Mouse (Mus musculus): ENCODE measurements around the gene Zhx3. TPM values are rescaled to one million over a fixed set of nuclear protein-coding genes. Genes with fewer than 3 reads are reported as not detected.

The Zhx3 gene
- polyA plus RNA-seq, 1 experiment from 2014 or later: 15.5 TPM

- Histone ChIP-seq H3K9ac (replicated peaks; ENCODE audit: low read depth, low read length) (no peak overlapping the region), H3K4me2 (ENCODE audit: low read depth, low read length) (no peak overlapping the region), H3K4me1 (ENCODE audit: control insufficient read depth, insufficient read depth, low read length) (no peaks in the 10 kb centered on the region), H3K36me3 (ENCODE audit: control insufficient read depth, insufficient read depth, low read length) (no peaks in the 10 kb centered on the region), H3K9me3 (ENCODE audit: control insufficient read depth, low read length) (no peaks in the 10 kb centered on the region), H3K27me3 (ENCODE audit: control insufficient read depth, insufficient read depth, low read length) (no peaks in the 10 kb centered on the region), H3K4me3 (ENCODE audit: low read depth, low read length) (no peak overlapping the region), H3K27ac (ENCODE audit: low read depth, low read length) (no peak overlapping the region)
- WGBS: 86% methylated on average over 3 of the region's 3 CpGs
- no peak for ATAC-seq (ENCODE audit: low read depth)
These were observed 23.1 kb downstream of the Zhx3 start for GRCm38 (mm10) chr2:160849617-160850240.

GRCm38 (mm10) chr2:160848186-160848585 is 24.6 kb downstream of the Zhx3 start:
- WGBS: 94% methylated on average over 2 of the region's 2 CpGs

GRCm38 (mm10) chr2:160847664-160848063 is 25.1 kb downstream of the Zhx3 start:
- Histone ChIP-seq H3K36me3 (ENCODE audit: control insufficient read depth, insufficient read depth, low read length) (no peaks in the 10 kb centered on the region), H3K9ac (replicated peaks; ENCODE audit: low read depth, low read length) (no peak overlapping the region), H3K27ac (ENCODE audit: low read depth, low read length) (no peak overlapping the region), H3K4me3 (ENCODE audit: low read depth, low read length) (no peak overlapping the region), H3K4me1 (ENCODE audit: control insufficient read depth, insufficient read depth, low read length) (no peaks in the 10 kb centered on the region), H3K27me3 (ENCODE audit: control insufficient read depth, insufficient read depth, low read length) (no peaks in the 10 kb centered on the region), H3K4me2 (ENCODE audit: low read depth, low read length) (no peak overlapping the region), H3K9me3 (ENCODE audit: control insufficient read depth, low read length) (no peaks in the 10 kb centered on the region)
- 91% methylated on average over 1 of the region's 1 CpGs for WGBS
- no peak for ATAC-seq (ENCODE audit: low read depth)

More at GRCm38 (mm10) chr2:160848186-160848585, 24.6 kb downstream of the Zhx3 start:
- no peak overlapping the region for H3K9ac ChIP-seq (replicated peaks; ENCODE audit: low read depth, low read length)
- H3K9me3 ChIP-seq (ENCODE audit: control insufficient read depth, low read length): no peaks in the 10 kb centered on the region
- no peaks in the 10 kb centered on the region for H3K4me1 ChIP-seq (ENCODE audit: control insufficient read depth, insufficient read depth, low read length)
- no peak for ATAC-seq (ENCODE audit: low read depth)
- no peaks in the 10 kb centered on the region for H3K27me3 ChIP-seq (ENCODE audit: control insufficient read depth, insufficient read depth, low read length)
- no peak overlapping the region for H3K4me2 ChIP-seq (ENCODE audit: low read depth, low read length)
- H3K36me3 ChIP-seq (ENCODE audit: control insufficient read depth, insufficient read depth, low read length): no peaks in the 10 kb centered on the region
- no peak overlapping the region for H3K27ac ChIP-seq (ENCODE audit: low read depth, low read length)
- no peak overlapping the region for H3K4me3 ChIP-seq (ENCODE audit: low read depth, low read length)

GRCm38 (mm10) chr2:160840838-160841237 is 32.0 kb downstream of the Zhx3 start:
- Histone ChIP-seq H3K9ac (replicated peaks; ENCODE audit: low read depth, low read length) (no peak overlapping the region), H3K9me3 (ENCODE audit: control insufficient read depth, low read length) (no peaks in the 10 kb centered on the region), H3K4me2 (ENCODE audit: low read depth, low read length) (no peak overlapping the region), H3K27ac (ENCODE audit: low read depth, low read length) (no peak overlapping the region), H3K27me3 (ENCODE audit: control insufficient read depth, insufficient read depth, low read length) (no peaks in the 10 kb centered on the region), H3K36me3 (ENCODE audit: control insufficient read depth, insufficient read depth, low read length) (no peaks in the 10 kb centered on the region), H3K4me1 (ENCODE audit: control insufficient read depth, insufficient read depth, low read length) (no peaks in the 10 kb centered on the region), H3K4me3 (ENCODE audit: low read depth, low read length) (no peak overlapping the region)
- no peak for ATAC-seq (ENCODE audit: low read depth)

GRCm38 (mm10) chr2:160810802-160811201 is 62.0 kb downstream of the Zhx3 start:
- Histone ChIP-seq H3K4me3 (ENCODE audit: low read depth, low read length) (no peak overlapping the region), H3K9me3 (ENCODE audit: control insufficient read depth, low read length) (no peaks in the 10 kb centered on the region), H3K9ac (replicated peaks; ENCODE audit: low read depth, low read length) (no peak overlapping the region), H3K27me3 (ENCODE audit: control insufficient read depth, insufficient read depth, low read length) (no peaks in the 10 kb centered on the region), H3K4me2 (ENCODE audit: low read depth, low read length) (no peak overlapping the region), H3K36me3 (ENCODE audit: control insufficient read depth, insufficient read depth, low read length) (no peaks in the 10 kb centered on the region), H3K4me1 (ENCODE audit: control insufficient read depth, insufficient read depth, low read length) (no peaks in the 10 kb centered on the region), H3K27ac (ENCODE audit: low read depth, low read length) (no peak overlapping the region)
- WGBS: 90% methylated on average over 1 of the region's 1 CpGs
- ATAC-seq (ENCODE audit: low read depth): no peak

- ATAC-seq (ENCODE audit: low read depth): no peak
- Histone ChIP-seq H3K4me3 (ENCODE audit: low read depth, low read length) (no peak overlapping the region), H3K4me2 (ENCODE audit: low read depth, low read length) (no peak overlapping the region), H3K36me3 (ENCODE audit: control insufficient read depth, insufficient read depth, low read length) (no peaks in the 10 kb centered on the region), H3K9me3 (ENCODE audit: control insufficient read depth, low read length) (no peaks in the 10 kb centered on the region), H3K27ac (ENCODE audit: low read depth, low read length) (no peak overlapping the region), H3K27me3 (ENCODE audit: control insufficient read depth, insufficient read depth, low read length) (no peaks in the 10 kb centered on the region), H3K4me1 (ENCODE audit: control insufficient read depth, insufficient read depth, low read length) (no peaks in the 10 kb centered on the region), H3K9ac (replicated peaks; ENCODE audit: low read depth, low read length) (no peak overlapping the region)
These were observed 62.4 kb downstream of the Zhx3 start for GRCm38 (mm10) chr2:160810376-160810775.

- Histone ChIP-seq H3K4me2 (ENCODE audit: low read depth, low read length) (no peak overlapping the region), H3K27ac (ENCODE audit: low read depth, low read length) (no peak overlapping the region), H3K4me1 (ENCODE audit: control insufficient read depth, insufficient read depth, low read length) (0 out of 2 replicates have a peak, but pooled peaks cover 3% of the 10 kb centered on the region), H3K4me3 (ENCODE audit: low read depth, low read length) (no peak overlapping the region), H3K27me3 (ENCODE audit: control insufficient read depth, insufficient read depth, low read length) (no peaks in the 10 kb centered on the region), H3K9ac (replicated peaks; ENCODE audit: low read depth, low read length) (no peak overlapping the region), H3K36me3 (ENCODE audit: control insufficient read depth, insufficient read depth, low read length) (no peaks in the 10 kb centered on the region), H3K9me3 (ENCODE audit: control insufficient read depth, low read length) (no peaks in the 10 kb centered on the region)
- ATAC-seq (ENCODE audit: low read depth): no peak; the same call in 1 of the 2 replicates
- 10% methylated on average over 3 of the region's 3 CpGs for WGBS
These were observed 66.7 kb downstream of the Zhx3 start for GRCm38 (mm10) chr2:160806091-160806521.

GRCm38 (mm10) chr2:160804794-160805527 is 67.8 kb downstream of the Zhx3 start:
- H3K4me3 ChIP-seq (ENCODE audit: low read depth, low read length): no peak overlapping the region
- ATAC-seq (ENCODE audit: low read depth): no peak
- H3K9me3 ChIP-seq (ENCODE audit: control insufficient read depth, low read length): no peaks in the 10 kb centered on the region
- no peak overlapping the region for H3K4me2 ChIP-seq (ENCODE audit: low read depth, low read length)
- H3K36me3 ChIP-seq (ENCODE audit: control insufficient read depth, insufficient read depth, low read length): no peaks in the 10 kb centered on the region
- H3K9ac ChIP-seq (replicated peaks; ENCODE audit: low read depth, low read length): no peak overlapping the region
- H3K4me1 ChIP-seq (ENCODE audit: control insufficient read depth, insufficient read depth, low read length): 0 out of 2 replicates have a peak, but pooled peaks cover 3% of the 10 kb centered on the region
- WGBS: 13% methylated on average over 4 of the region's 4 CpGs
- H3K27ac ChIP-seq (ENCODE audit: low read depth, low read length): no peak overlapping the region
- no peaks in the 10 kb centered on the region for H3K27me3 ChIP-seq (ENCODE audit: control insufficient read depth, insufficient read depth, low read length)

GRCm38 (mm10) chr2:160802326-160802725 is 70.5 kb downstream of the Zhx3 start:
- Histone ChIP-seq H3K9me3 (ENCODE audit: control insufficient read depth, low read length) (no peaks in the 10 kb centered on the region), H3K9ac (replicated peaks; ENCODE audit: low read depth, low read length) (no peak overlapping the region), H3K4me1 (ENCODE audit: control insufficient read depth, insufficient read depth, low read length) (0 out of 2 replicates have a peak, but pooled peaks cover 3% of the 10 kb centered on the region), H3K27ac (ENCODE audit: low read depth, low read length) (no peak overlapping the region), H3K4me2 (ENCODE audit: low read depth, low read length) (no peak overlapping the region), H3K36me3 (ENCODE audit: control insufficient read depth, insufficient read depth, low read length) (no peaks in the 10 kb centered on the region), H3K27me3 (ENCODE audit: control insufficient read depth, insufficient read depth, low read length) (no peaks in the 10 kb centered on the region), H3K4me3 (ENCODE audit: low read depth, low read length) (no peak overlapping the region)
- no peak for ATAC-seq (ENCODE audit: low read depth)
- 64% methylated on average over 3 of the region's 3 CpGs for WGBS

Data from neural tube, embryonic 14.5 days (tissue).